Mouse (Mus musculus) midbrain, embryonic 11.5 days (tissue): Measurements from ENCODE around the gene Stk16. TPM values are rescaled to one million over a fixed set of nuclear protein-coding genes. Genes with fewer than 3 reads are reported as not detected.

ENCODE experiments used
- ATAC-seq: fragments of 200-750 bp; cut with Nextera tagmentation; 2 replicates; pipeline ENCODE4 v1.8.0; 2017; ENCODE audit warnings: moderate TSS enrichment, moderate library complexity; ENCODE audit not compliant: low FRiP score
- DNase-seq: peaks from one replicate; pipeline ENCODE4 v3.0.0; 2015; ENCODE audit warnings: low spot score; ENCODE audit errors: missing footprints
- H3K27ac ChIP-seq: fragments of 300-500 bp; sonication (generic); 2 replicates; pipeline ENCODE4 v1.5.1; 2014; ENCODE audit warnings: low read depth, low read length
- H3K27me3 ChIP-seq: fragments of 300-500 bp; sonication (generic); 2 replicates; pipeline ENCODE4 v1.6.1; 2014; ENCODE audit warnings: mild to moderate bottlenecking, low read length, moderate library complexity, mixed read lengths; ENCODE audit not compliant: control insufficient read depth, insufficient read depth
- H3K36me3 ChIP-seq: fragments of 300-500 bp; sonication (generic); 2 replicates; pipeline ENCODE4 v1.6.1; 2014; ENCODE audit warnings: mild to moderate bottlenecking, low read length, moderate library complexity, mixed read lengths; ENCODE audit not compliant: control insufficient read depth, insufficient read depth
- H3K4me1 ChIP-seq: fragments of 300-500 bp; sonication (generic); 2 replicates; pipeline ENCODE4 v1.6.1; 2014; ENCODE audit warnings: low read length; ENCODE audit not compliant: control insufficient read depth, insufficient read depth
- H3K4me2 ChIP-seq: fragments of 300-500 bp; sonication (generic); 2 replicates; pipeline ENCODE4 v1.6.1; 2014; ENCODE audit warnings: mild to moderate bottlenecking, moderate library complexity
- H3K4me3 ChIP-seq: fragments of 300-500 bp; sonication (generic); 2 replicates; pipeline ENCODE4 v1.5.1; 2014; ENCODE audit warnings: low read depth, low read length
- H3K9ac ChIP-seq: fragments of 300-500 bp; sonication (generic); 2 replicates; pipeline ENCODE4 v1.6.1; 2014; ENCODE audit warnings: low read length
- H3K9me3 ChIP-seq: fragments of 300-500 bp; sonication (generic); 2 replicates; pipeline ENCODE4 v1.6.1; 2016; ENCODE audit warnings: low read length; ENCODE audit not compliant: control insufficient read depth
- WGBS: fragments of 180-500 bp; shearing (Covaris S2); extraction: QIAGEN DNeasy Blood & Tissue Kit; methylation state at CpG from one replicate; pipeline ENCODE4 v1.1.7; 2014; 5-methylcytosine and 5-hydroxymethylcytosine counted together
- polyA plus RNA-seq: library from polyadenylated mRNA; unstranded; fragments of >200 nt; fragmentation: Nextera tagmentation; extraction: Ambion mirVana; gene quantifications from 2 replicates; pipeline ENCODE4 v1.2.1, GENCODE M21; 2014

The Stk16 gene
- polyA plus RNA-seq, 1 experiment from 2014 or later, result 116 TPM

DNA sequence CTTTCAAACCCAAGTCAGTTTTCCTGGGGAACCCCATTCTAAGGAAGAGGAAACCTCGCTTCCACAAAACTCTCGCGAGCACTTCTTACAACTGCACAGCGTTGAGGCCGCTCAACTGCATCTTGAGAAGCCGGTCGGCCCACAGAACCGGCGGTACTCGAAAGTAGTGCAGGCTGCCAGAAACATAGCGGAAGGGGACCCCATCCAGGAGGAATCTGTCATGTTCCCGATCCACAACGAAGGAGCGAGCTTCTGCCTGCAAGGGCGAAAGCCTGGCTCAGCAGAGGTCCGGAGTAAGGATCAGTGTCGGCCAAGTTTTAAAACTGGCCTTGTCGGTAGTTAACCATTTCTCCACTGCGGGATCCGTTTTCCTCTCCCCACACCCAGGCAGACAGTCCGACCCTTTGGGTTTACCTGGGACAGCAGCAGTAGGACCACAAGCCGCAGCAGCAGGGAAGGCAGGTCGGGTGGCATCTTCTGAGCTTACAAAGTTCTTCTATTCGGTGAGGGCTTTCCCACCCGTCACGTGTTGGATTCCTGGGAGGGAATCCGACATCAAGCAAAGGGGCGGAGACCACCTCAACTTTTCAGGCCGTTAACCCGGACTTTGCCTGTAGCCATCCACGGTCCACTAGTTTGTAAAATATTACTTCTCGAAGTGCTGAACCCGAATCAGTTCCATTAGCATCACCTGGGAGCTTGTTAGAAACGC is 1.5 kb upstream of the Stk16 start:
- Histone ChIP-seq H3K27ac (no peak overlapping the region), H3K4me2 (peak overlapping the region; percentile 59), H3K4me1 (peaks cover 20% of the 10 kb centered on the region), H3K27me3 (peaks cover 2% of the 10 kb centered on the region; the same call in 1 of the 2 replicates), H3K4me3 (peak overlapping the region; percentile 30), H3K9me3 (no peaks in the 10 kb centered on the region), H3K9ac (peak overlapping the region; percentile 62), H3K36me3 (no peaks in the 10 kb centered on the region; the same call in 1 of the 2 replicates)
- ATAC-seq (no peak), DNase-seq (no peak)
- WGBS, result 14% methylated on average over 34 of the region's 34 CpGs

DNA sequence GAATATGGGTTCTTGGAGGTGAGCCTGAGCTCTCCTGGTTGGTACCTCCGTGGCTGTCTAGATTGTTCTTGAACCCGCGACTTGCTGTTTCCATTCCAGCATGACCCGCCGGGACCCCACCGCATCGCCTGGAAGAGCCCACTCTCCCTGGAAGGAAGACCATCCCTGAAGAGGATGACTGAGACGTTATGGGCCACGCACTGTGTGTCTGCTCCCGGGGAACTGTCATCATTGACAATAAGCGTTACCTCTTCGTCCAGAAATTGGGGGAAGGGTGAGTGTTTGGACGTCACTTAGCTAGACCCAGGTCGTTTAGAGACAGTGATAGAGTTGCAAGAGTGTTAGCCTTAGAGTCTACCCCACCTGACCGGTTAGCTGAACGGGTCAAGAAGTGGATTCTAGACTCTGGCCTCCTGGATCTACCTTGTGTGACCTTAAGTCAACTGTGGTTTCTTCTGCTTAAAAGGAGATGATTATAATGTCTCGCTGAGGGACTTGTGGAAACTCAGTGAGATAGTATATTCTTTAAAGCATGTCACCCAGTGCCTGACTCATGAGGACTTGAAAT is 587 bp downstream of the Stk16 start:
- no peak overlapping the region for H3K27ac ChIP-seq
- no peaks in the 10 kb centered on the region for H3K9me3 ChIP-seq
- peaks cover 2% of the 10 kb centered on the region; the same call in 1 of the 2 replicates for H3K27me3 ChIP-seq
- H3K4me3 ChIP-seq, result peak overlapping the region; percentile 99
- ATAC-seq (peak; percentile 26; the same call in 1 of the 2 replicates), DNase-seq (no peak)
- peaks cover 4% of the 10 kb centered on the region; the same call in 1 of the 2 replicates for H3K36me3 ChIP-seq
- H3K4me1 ChIP-seq, result peaks cover 20% of the 10 kb centered on the region
- 12% methylated on average over 17 of the region's 17 CpGs for WGBS
- H3K9ac ChIP-seq, result peak overlapping the region; percentile 95
- peak overlapping the region; percentile 95 for H3K4me2 ChIP-seq

DNA sequence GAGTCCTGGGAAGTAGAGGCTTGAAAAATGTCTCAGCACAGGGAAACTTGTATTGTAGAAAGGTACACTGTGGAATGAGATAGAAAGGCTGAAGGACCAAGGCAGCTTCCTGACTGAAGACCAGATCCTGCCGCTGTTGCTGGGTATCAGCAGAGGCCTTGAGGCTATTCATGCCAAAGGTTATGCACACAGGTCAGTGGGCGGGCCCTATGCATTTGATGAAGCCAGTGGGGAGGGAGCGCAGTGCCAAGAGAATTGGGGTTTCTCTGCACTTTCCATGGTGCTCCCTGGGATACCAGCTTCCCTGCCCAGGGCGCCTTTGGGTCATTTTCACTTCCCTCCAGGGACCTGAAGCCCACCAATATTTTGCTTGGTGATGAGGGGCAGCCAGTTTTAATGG is 1.9 kb downstream of the Stk16 start:
- Histone ChIP-seq H3K4me2 (no peak overlapping the region), H3K27ac (no peak overlapping the region), H3K9me3 (no peaks in the 10 kb centered on the region), H3K4me3 (no peak overlapping the region), H3K27me3 (peaks cover 9% of the 10 kb centered on the region), H3K36me3 (peaks cover 4% of the 10 kb centered on the region; the same call in 1 of the 2 replicates), H3K9ac (no peak overlapping the region), H3K4me1 (peaks cover 20% of the 10 kb centered on the region)
- 87% methylated on average over 4 of the region's 4 CpGs for WGBS
- DNase-seq, result no peak
- ATAC-seq, result no peak

DNA sequence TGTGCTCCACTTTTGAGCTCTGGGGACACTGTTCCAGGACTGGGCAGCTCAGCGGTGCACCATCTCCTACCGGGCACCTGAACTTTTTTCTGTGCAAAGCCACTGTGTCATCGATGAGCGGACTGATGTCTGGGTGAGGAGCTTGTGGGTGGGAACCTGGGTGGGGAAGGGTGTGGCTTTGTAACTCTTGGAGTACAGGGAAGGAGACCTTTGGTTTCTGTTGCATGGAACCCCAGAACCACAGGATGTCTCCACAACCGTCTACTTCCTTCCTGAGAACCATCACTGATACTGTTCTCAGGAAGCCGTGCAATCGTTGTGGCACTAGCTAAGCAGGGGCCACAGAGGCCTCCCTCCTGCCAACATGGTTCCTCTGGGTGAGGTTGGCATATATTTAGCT is 2.5 kb downstream of the Stk16 start:
- Histone ChIP-seq H3K4me2 (no peak overlapping the region), H3K9me3 (no peaks in the 10 kb centered on the region), H3K27ac (no peak overlapping the region), H3K9ac (no peak overlapping the region), H3K36me3 (peaks cover 4% of the 10 kb centered on the region; the same call in 1 of the 2 replicates), H3K27me3 (peaks cover 14% of the 10 kb centered on the region), H3K4me3 (no peak overlapping the region), H3K4me1 (peaks cover 20% of the 10 kb centered on the region)
- DNase-seq, result no peak
- 91% methylated on average over 7 of the region's 7 CpGs for WGBS
- ATAC-seq, result no peak

DNA sequence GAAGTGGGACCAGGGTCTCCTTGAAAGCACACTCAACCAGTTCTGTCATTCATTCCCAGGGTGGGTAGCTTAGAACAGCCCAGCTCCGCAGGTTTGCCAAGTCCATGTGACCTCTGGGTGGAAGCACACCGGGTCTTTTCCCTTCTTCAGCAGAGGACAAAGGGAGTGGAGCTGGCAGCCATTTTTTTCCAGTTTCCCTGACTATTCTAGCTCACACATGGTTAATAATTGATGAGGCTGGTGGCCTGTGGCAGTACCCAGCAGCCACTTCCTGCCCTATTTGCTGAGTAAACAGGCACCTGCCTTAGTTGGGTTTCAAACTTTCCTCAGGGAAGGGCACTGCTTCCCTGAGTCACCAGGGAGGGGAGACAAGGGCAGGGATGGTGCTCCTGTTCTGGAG is 3.8 kb downstream of the Stk16 start:
- H3K4me3 ChIP-seq, result no peak overlapping the region
- peaks cover 21% of the 10 kb centered on the region for H3K4me1 ChIP-seq
- H3K9me3 ChIP-seq, result no peaks in the 10 kb centered on the region
- 88% methylated on average over 2 of the region's 2 CpGs for WGBS
- peaks cover 4% of the 10 kb centered on the region; the same call in 1 of the 2 replicates for H3K36me3 ChIP-seq
- no peak overlapping the region for H3K27ac ChIP-seq
- no peak overlapping the region for H3K9ac ChIP-seq
- ATAC-seq (no peak), DNase-seq (no peak)
- peaks cover 26% of the 10 kb centered on the region for H3K27me3 ChIP-seq
- H3K4me2 ChIP-seq, result no peak overlapping the region

DNA sequence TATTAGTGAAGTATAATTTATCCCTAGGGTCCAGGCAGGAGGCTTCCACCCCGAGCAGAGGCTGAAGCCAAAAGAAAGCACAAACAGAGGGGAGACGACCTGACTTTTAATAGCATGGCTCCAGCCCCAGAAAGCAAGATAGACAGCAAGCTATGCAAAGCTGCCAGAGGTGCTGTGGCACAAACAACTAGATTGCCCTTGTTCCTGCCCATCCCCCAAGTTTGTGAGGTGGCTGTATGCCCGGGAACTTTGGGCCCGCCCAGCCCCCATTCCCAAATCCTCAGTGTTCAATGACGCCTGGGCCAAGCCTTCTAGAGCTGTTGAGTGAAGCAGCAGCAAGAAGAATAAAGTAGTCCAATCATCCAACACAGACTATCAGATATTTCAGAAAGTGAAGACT is 4.2 kb downstream of the Stk16 start:
- Histone ChIP-seq H3K4me2 (no peak overlapping the region), H3K36me3 (peaks cover 4% of the 10 kb centered on the region; the same call in 1 of the 2 replicates), H3K4me1 (peaks cover 23% of the 10 kb centered on the region), H3K9ac (no peak overlapping the region), H3K9me3 (no peaks in the 10 kb centered on the region), H3K27ac (no peak overlapping the region), H3K4me3 (no peak overlapping the region), H3K27me3 (peaks cover 31% of the 10 kb centered on the region)
- ATAC-seq, result no peak
- 77% methylated on average over 5 of the region's 5 CpGs for WGBS
- no peak for DNase-seq

DNA sequence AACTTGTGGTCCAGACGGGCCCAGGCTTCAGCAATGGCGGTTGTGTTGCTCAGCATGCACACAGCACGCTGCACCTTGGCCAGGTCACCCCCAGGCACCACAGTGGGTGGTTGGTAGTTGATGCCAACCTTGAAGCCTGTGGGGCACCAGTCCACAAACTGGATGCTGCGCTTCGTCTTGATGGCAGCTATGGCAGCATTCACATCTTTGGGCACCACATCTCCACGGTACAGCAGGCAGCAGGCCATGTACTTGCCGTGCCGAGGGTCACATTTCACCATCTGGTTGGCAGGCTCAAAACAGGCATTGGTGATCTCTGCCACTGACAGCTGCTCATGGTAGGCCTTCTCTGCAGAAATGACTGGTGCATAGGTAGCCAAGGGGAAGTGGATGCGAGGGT is 5.1 kb downstream of the Stk16 start:
- H3K36me3 ChIP-seq, result peaks cover 4% of the 10 kb centered on the region; the same call in 1 of the 2 replicates
- H3K27me3 ChIP-seq, result peaks cover 40% of the 10 kb centered on the region
- no peak overlapping the region for H3K27ac ChIP-seq
- peaks cover 20% of the 10 kb centered on the region for H3K4me1 ChIP-seq
- ATAC-seq, result no peak
- no peaks in the 10 kb centered on the region for H3K9me3 ChIP-seq
- no peak overlapping the region for H3K9ac ChIP-seq
- H3K4me2 ChIP-seq, result no peak overlapping the region
- WGBS, result 94% methylated on average over 9 of the region's 9 CpGs
- DNase-seq, result no peak
- H3K4me3 ChIP-seq, result no peak overlapping the region

DNA sequence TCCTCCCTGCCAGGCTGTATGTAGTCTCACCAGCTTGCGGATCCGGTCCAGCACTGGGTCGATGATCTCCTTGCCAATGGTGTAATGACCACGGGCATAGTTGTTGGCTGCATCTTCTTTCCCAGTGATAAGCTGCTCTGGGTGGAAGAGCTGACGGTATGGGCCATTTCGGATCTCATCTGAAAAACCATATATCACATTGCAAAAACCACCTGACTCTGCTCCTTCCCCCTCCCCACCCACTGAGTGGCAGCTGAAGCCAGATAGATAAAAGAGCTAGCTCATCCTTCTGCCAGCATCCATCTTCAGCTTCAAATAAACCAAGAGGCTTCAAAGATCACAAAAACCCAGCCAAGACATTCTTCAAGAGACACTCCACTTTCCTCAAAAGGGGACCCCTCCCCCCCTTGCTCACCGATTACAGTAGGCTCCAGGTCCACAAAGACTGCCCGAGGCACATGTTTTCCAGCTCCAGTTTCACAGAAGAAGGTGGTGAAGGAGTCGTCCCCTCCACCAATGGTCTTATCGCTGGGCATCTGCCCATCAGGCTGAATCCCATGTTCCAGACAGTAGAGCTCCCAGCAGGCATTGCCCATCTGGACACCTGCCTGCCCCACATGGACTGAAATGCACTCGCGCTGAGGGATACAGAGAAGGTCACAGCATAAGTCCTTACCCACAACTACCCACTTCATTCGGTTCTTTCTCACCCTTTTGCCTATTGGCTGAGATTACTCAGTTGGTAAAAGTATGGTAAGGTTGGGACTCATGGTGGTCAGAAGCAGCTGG is 6.4 kb downstream of the Stk16 start:
- Histone ChIP-seq H3K4me3 (no peak overlapping the region), H3K4me2 (no peak overlapping the region), H3K27me3 (peaks cover 47% of the 10 kb centered on the region), H3K4me1 (peaks cover 11% of the 10 kb centered on the region), H3K27ac (no peak overlapping the region), H3K9ac (no peak overlapping the region), H3K9me3 (no peaks in the 10 kb centered on the region), H3K36me3 (peaks cover 4% of the 10 kb centered on the region; the same call in 1 of the 2 replicates)
- 82% methylated on average over 13 of the region's 13 CpGs for WGBS
- ATAC-seq (no peak), DNase-seq (no peak)

DNA sequence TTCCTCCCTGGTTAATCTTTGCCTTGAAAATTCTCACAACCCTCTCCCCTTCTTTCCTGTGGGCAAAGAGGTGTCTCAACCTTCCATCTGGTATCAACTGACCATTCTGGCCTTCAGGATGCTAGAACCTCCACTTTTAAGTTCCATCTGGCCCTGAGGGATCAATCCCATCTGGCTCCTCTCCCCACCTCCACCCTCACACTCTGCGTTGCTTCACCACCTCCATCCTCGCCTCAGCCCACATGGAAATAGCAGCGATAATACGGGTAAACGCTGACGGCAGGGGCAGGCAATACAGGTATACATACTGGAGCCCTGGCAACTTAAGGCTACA is 7.2 kb downstream of the Stk16 start:
- ATAC-seq, result no peak
- H3K4me1 ChIP-seq, result peaks cover 11% of the 10 kb centered on the region
- H3K36me3 ChIP-seq, result peaks cover 4% of the 10 kb centered on the region; the same call in 1 of the 2 replicates
- peak; percentile 85 for DNase-seq
- WGBS, result 9% methylated on average over 6 of the region's 6 CpGs
- H3K9me3 ChIP-seq, result no peaks in the 10 kb centered on the region
- H3K4me3 ChIP-seq, result peak overlapping the region; percentile 49; the same call in 1 of the 2 replicates
- peaks cover 47% of the 10 kb centered on the region for H3K27me3 ChIP-seq
- H3K4me2 ChIP-seq, result peak overlapping the region; percentile 94; the same call in 1 of the 2 replicates
- no peak overlapping the region for H3K9ac ChIP-seq
- no peak overlapping the region for H3K27ac ChIP-seq
